Mouse (Mus musculus): ENCODE data around the gene Atp13a2. TPM values are rescaled to one million over a fixed set of nuclear protein-coding genes. Genes with fewer than 3 reads are reported as not detected.

Atp13a2 gene
- total and polyA plus RNA-seq, 3 experiments: 29.0 to 65.4 TPM; not detected in 1

DNA sequence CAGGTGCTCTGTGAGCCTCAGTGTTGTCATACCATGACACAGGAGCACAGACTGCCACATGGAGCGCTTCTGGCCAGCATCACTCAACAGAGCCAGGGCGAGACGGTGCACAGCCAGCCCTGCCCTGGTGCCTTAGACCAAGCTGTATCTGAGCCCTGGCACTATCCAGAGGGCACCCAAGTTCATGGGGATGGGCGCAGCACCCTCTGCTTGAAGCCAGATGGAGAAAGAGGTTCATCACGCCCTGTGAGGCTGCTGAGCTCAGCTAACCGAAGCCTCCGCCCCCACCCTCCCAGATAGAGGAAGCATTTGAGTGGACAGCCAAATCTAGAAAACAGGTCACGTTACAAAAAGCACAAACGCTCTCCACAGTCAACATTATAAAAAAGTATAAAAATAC is 29.6 kb downstream of the Atp13a2 start:
- Histone ChIP-seq H3K27ac (ENCODE audit: control insufficient read depth, low read depth, low read length) (no peak overlapping the region), H3K9ac (ENCODE audit: control insufficient read depth, low read depth, low read length, poor library complexity, severe bottlenecking) (no peak overlapping the region), H3K79me2 (ENCODE audit: control insufficient read depth, insufficient read depth, low read length, poor library complexity) (no peaks in the 10 kb centered on the region), H3K27me3 (ENCODE audit: control insufficient read depth in 1 of 2, insufficient read depth in 2 of 2, low read length in 2 of 2) (no peaks in the 10 kb centered on the region), H3K4me3 (ENCODE audit: control insufficient read depth in 1 of 2, insufficient read depth in 1 of 2, low read depth in 2 of 2, low read length in 2 of 2) (no peak overlapping the region), H3K36me3 (ENCODE audit: control insufficient read depth in 1 of 2, insufficient read depth in 2 of 2, low read length in 2 of 2) (no peaks in the 10 kb centered on the region), H3K4me1 (ENCODE audit: control insufficient read depth in 1 of 2, insufficient read depth in 2 of 2, low read length in 2 of 2) (no peaks in the 10 kb centered on the region), H3K9me3 (replicated peaks; ENCODE audit: insufficient read depth, low read length) (no peaks in the 10 kb centered on the region)
- no peak for TF ChIP-seq SIN3A (IDR thresholded peaks at IDR 0.05; ENCODE audit: low read length)
- TF ChIP-seq USF1 (IDR thresholded peaks at IDR 0.05; ENCODE audit: low read depth, low read length): no peak
- TF ChIP-seq MYC (IDR thresholded peaks at IDR 0.05; ENCODE audit: low read depth, low read length): no peak
- TF ChIP-seq BHLHE40 (IDR thresholded peaks at IDR 0.05; ENCODE audit: borderline replicate concordance, low read depth, low read length): no peak
- TF ChIP-seq EP300 (IDR thresholded peaks at IDR 0.05; ENCODE audit: low read depth in 1 of 2, low read length in 2 of 2): no peak
- no peak for TF ChIP-seq POLR2AphosphoS5 (IDR thresholded peaks at IDR 0.05; ENCODE audit: borderline replicate concordance, low read depth, low read length)
- TF ChIP-seq RAD21 (IDR thresholded peaks at IDR 0.05; ENCODE audit: low read depth, low read length): no peak
- no peak for TF ChIP-seq TAL1 (IDR thresholded peaks at IDR 0.05; ENCODE audit: low read length)
- TF ChIP-seq ZC3H11A (IDR thresholded peaks at IDR 0.05; ENCODE audit: low read depth, low read length): no peak
- no peak for TF ChIP-seq MAZ (IDR thresholded peaks at IDR 0.05; ENCODE audit: low read depth, low read length)
- no peak for TF ChIP-seq CTCF (IDR thresholded peaks at IDR 0.05 in 2 of 3, conservative IDR thresholded peaks at IDR 0.05 in 1 of 3; ENCODE audit: control insufficient read depth in 1 of 3, insufficient read depth in 1 of 3, low read depth in 2 of 3, low read length in 3 of 3, poor library complexity in 1 of 3, severe bottlenecking in 1 of 3)
- no peak for TF ChIP-seq MEF2A (IDR thresholded peaks at IDR 0.05; ENCODE audit: extremely low read depth, insufficient replicate concordance, low read depth, low read length, poor library complexity, severe bottlenecking)
- no peak for TF ChIP-seq MXI1 (IDR thresholded peaks at IDR 0.05; ENCODE audit: low read depth, low read length)
- no peak for TF ChIP-seq POLR2A (IDR thresholded peaks at IDR 0.05; ENCODE audit: control insufficient read depth in 1 of 2, insufficient read depth in 1 of 2, low read depth in 1 of 2, low read length in 2 of 2, poor library complexity in 1 of 2)
- TF ChIP-seq ZMIZ1 (IDR thresholded peaks at IDR 0.05; ENCODE audit: low read depth, low read length): no peak
- no peak for TF ChIP-seq GATA1 (IDR thresholded peaks at IDR 0.05; ENCODE audit: low read depth, low read length)
- peak; percentile 22 for DNase-seq (ENCODE audit: low read depth, low spot score)

DNA sequence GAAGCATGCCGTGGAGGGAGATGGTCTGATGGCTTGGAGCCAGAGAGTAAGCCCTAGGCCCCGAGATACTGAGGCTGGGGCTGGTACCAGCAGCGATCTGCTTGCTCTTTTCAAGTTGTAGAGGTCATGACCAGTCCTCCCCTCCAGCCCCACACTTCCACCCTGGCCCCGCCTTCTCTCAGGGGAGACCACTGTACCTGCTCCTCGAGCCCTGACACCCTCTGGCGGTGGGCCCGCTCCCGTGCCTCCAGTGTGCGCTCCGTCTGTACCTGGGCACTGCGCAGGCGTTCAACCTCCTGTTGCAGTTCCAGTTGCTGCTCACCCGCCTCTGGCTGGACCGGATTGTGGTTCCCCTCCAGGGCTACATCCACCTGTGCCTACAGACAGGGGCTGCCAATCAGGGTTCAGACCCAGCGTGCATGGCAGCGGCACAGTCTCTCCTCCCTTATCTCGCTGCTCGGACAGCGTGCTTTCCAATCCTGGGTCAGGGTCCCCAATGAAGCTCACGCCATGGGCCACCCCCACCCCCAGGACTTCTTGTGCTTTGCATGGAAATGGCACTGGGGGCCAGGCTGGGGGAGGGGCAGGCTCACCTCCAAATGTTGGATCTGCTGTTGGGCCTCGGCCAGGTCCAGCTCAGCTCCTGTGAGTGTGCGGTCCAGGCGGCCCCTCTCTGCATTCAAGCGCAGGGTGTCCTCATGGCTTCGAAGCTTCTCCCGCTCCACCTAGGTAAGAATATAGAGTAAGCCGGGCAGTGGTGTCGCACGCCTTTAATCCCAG is 31.2 kb downstream of the Atp13a2 start:
- Histone ChIP-seq H3K36me3 (ENCODE audit: control insufficient read depth in 1 of 2, insufficient read depth in 2 of 2, low read length in 2 of 2) (no peaks in the 10 kb centered on the region), H3K9me3 (replicated peaks; ENCODE audit: insufficient read depth, low read length) (no peaks in the 10 kb centered on the region), H3K27me3 (ENCODE audit: control insufficient read depth in 1 of 2, insufficient read depth in 2 of 2, low read length in 2 of 2) (no peaks in the 10 kb centered on the region), H3K9ac (ENCODE audit: control insufficient read depth, low read depth, low read length, poor library complexity, severe bottlenecking) (no peak overlapping the region), H3K4me1 (ENCODE audit: control insufficient read depth in 1 of 2, insufficient read depth in 2 of 2, low read length in 2 of 2) (no peaks in the 10 kb centered on the region), H3K27ac (ENCODE audit: control insufficient read depth, low read depth, low read length) (no peak overlapping the region), H3K4me3 (ENCODE audit: control insufficient read depth in 1 of 2, insufficient read depth in 1 of 2, low read depth in 2 of 2, low read length in 2 of 2) (no peak overlapping the region), H3K79me2 (ENCODE audit: control insufficient read depth, insufficient read depth, low read length, poor library complexity) (no peaks in the 10 kb centered on the region)
- no peak for TF ChIP-seq ZC3H11A (IDR thresholded peaks at IDR 0.05; ENCODE audit: low read depth, low read length)
- DNase-seq (ENCODE audit: low read depth, low spot score): no peak

Measured in MEL (cell line).